Mouse (Mus musculus) hindbrain, postnatal 0 days (tissue): ENCODE data around the gene Cep63. TPM values are rescaled to one million over a fixed set of nuclear protein-coding genes. Genes with fewer than 3 reads are reported as not detected.

ENCODE experiments used
- ATAC-seq: fragments of 200-750 bp; cut with Nextera tagmentation; 2 replicates; pipeline ENCODE4 v1.8.0; 2017; ENCODE audit warnings: mild to moderate bottlenecking, moderate TSS enrichment, moderate library complexity
- DNase-seq: peaks from one replicate; pipeline ENCODE4 v3.0.0-alpha.2; 2015; ENCODE audit warnings: low spot score
- H3K27ac ChIP-seq: fragments of 300-500 bp; sonication (generic); 2 replicates; pipeline ENCODE4 v1.5.1; 2014; ENCODE audit warnings: mild to moderate bottlenecking
- H3K27me3 ChIP-seq: fragments of 300-500 bp; sonication (generic); 2 replicates; pipeline ENCODE4 v1.6.1; 2014; ENCODE audit warnings: low read length, mixed read lengths; ENCODE audit not compliant: insufficient read depth
- H3K36me3 ChIP-seq: fragments of 300-500 bp; sonication (generic); 2 replicates; pipeline ENCODE4 v1.6.1; 2014; ENCODE audit warnings: low read length, mixed read lengths; ENCODE audit not compliant: insufficient read depth
- H3K4me1 ChIP-seq: fragments of 300-500 bp; sonication (generic); 2 replicates; pipeline ENCODE4 v1.6.1; 2014; ENCODE audit warnings: antibody characterized with exemption, low read length, mixed read lengths; ENCODE audit not compliant: insufficient read depth
- H3K4me2 ChIP-seq: fragments of 300-500 bp; sonication (generic); 2 replicates; pipeline ENCODE4 v1.6.1; 2014; ENCODE audit warnings: low read depth, mild to moderate bottlenecking, low read length, moderate library complexity, mixed read lengths
- H3K4me3 ChIP-seq: fragments of 300-500 bp; sonication (generic); 2 replicates; pipeline ENCODE4 v1.5.1; 2014; ENCODE audit warnings: low read length
- H3K9ac ChIP-seq: fragments of 300-500 bp; sonication (generic); replicated peaks from 2 replicates; pipeline ENCODE4 v1.6.1; 2014; ENCODE audit warnings: mild to moderate bottlenecking, low read length, moderate library complexity, mixed read lengths
- H3K9me3 ChIP-seq: fragments of 300-500 bp; sonication (generic); 2 replicates; pipeline ENCODE4 v1.6.1; 2016; ENCODE audit warnings: low read length, mixed read lengths
- CTCF ChIP-seq: IDR thresholded peaks from 2 replicates; pipeline ENCODE4 v1.5.1; 2016; ENCODE audit warnings: antibody characterized with exemption, control low read depth, low read depth
- WGBS: fragments of 180-500 bp; shearing (Covaris S2); extraction: QIAGEN DNeasy Blood & Tissue Kit; methylation state at CpG from one replicate; pipeline ENCODE4 v1.1.7; 2014; 5-methylcytosine and 5-hydroxymethylcytosine counted together
- polyA plus RNA-seq: library from polyadenylated mRNA; unstranded; fragments of >200 nt; fragmentation: Nextera tagmentation; extraction: Ambion mirVana; gene quantifications from 2 replicates; pipeline ENCODE4 v1.2.1, GENCODE M21; 2015
- total RNA-seq: library from RNA; depleted of rRNA; stranded (reverse); fragments of >200 nt; gene quantifications from 2 replicates; pipeline ENCODE4 v1.2.3, GENCODE M21; 2014

Cep63 gene
- total and polyA plus RNA-seq, 2 experiments from 2014 or later, result 6.0 to 33.7 TPM

GRCm38 (mm10) chr9:102551771-102552170 lies 74.6 kb downstream of the Cep63 start:
- no peak overlapping the region for H3K4me3 ChIP-seq
- no peaks in the 10 kb centered on the region for H3K36me3 ChIP-seq
- TF ChIP-seq CTCF, result no peak
- H3K27me3 ChIP-seq, result no peaks in the 10 kb centered on the region
- no peak for ATAC-seq
- WGBS, result 79% methylated on average over 10 of the region's 10 CpGs
- no peak overlapping the region for H3K27ac ChIP-seq
- H3K9me3 ChIP-seq, result no peaks in the 10 kb centered on the region
- no peak for DNase-seq
- no peak overlapping the region for H3K9ac ChIP-seq
- H3K4me1 ChIP-seq, result peaks cover 10% of the 10 kb centered on the region; the same call in 1 of the 2 replicates
- H3K4me2 ChIP-seq, result no peak overlapping the region

- DNase-seq, result no peak
- H3K36me3 ChIP-seq, result no peaks in the 10 kb centered on the region
- no peak for ATAC-seq
- no peak overlapping the region for H3K4me2 ChIP-seq
- no peaks in the 10 kb centered on the region for H3K27me3 ChIP-seq
- no peak overlapping the region for H3K27ac ChIP-seq
- TF ChIP-seq CTCF, result no peak
- H3K4me3 ChIP-seq, result no peak overlapping the region
- H3K9ac ChIP-seq, result no peak overlapping the region
- WGBS, result 79% methylated on average over 8 of the region's 8 CpGs
- peaks cover 17% of the 10 kb centered on the region; the same call in 1 of the 2 replicates for H3K4me1 ChIP-seq
- no peaks in the 10 kb centered on the region for H3K9me3 ChIP-seq
Observed at GRCm38 (mm10) chr9:102549211-102549610, 77.1 kb downstream of the Cep63 start.

GRCm38 (mm10) chr9:102547028-102547354 lies 79.3 kb downstream of the Cep63 start:
- ATAC-seq (no peak), DNase-seq (no peak)
- no peak overlapping the region for H3K4me3 ChIP-seq
- H3K4me1 ChIP-seq, result peaks cover 24% of the 10 kb centered on the region; the same call in 1 of the 2 replicates
- WGBS, result 26% methylated on average over 7 of the region's 7 CpGs
- H3K27me3 ChIP-seq, result no peaks in the 10 kb centered on the region
- H3K9ac ChIP-seq, result no peak overlapping the region
- no peak overlapping the region for H3K4me2 ChIP-seq
- no peaks in the 10 kb centered on the region for H3K9me3 ChIP-seq
- peak overlapping the region; percentile 8; the same call in 1 of the 2 replicates for H3K27ac ChIP-seq
- H3K36me3 ChIP-seq, result no peaks in the 10 kb centered on the region
- no peak for TF ChIP-seq CTCF

GRCm38 (mm10) chr9:102546256-102547027 lies 79.9 kb downstream of the Cep63 start:
- Histone ChIP-seq H3K36me3 (no peaks in the 10 kb centered on the region), H3K4me1 (peaks cover 24% of the 10 kb centered on the region; the same call in 1 of the 2 replicates), H3K27me3 (no peaks in the 10 kb centered on the region), H3K9ac (no peak overlapping the region), H3K27ac (peak overlapping the region; percentile 8; the same call in 1 of the 2 replicates), H3K4me3 (no peak overlapping the region), H3K4me2 (peak overlapping the region; percentile 64), H3K9me3 (no peaks in the 10 kb centered on the region)
- TF ChIP-seq CTCF, result no peak
- DNase-seq (peak; percentile 48), ATAC-seq (no peak)
- 34% methylated on average over 20 of the region's 20 CpGs for WGBS

GRCm38 (mm10) chr9:102545406-102546255 lies 80.7 kb downstream of the Cep63 start:
- peak overlapping the region; percentile 64 for H3K4me2 ChIP-seq
- peak overlapping the region; percentile 73 for H3K27ac ChIP-seq
- peak overlapping the region; percentile 24; the same call in 1 of the 2 replicates for H3K4me3 ChIP-seq
- H3K36me3 ChIP-seq, result no peaks in the 10 kb centered on the region
- peak; percentile 60 for DNase-seq
- H3K4me1 ChIP-seq, result peaks cover 24% of the 10 kb centered on the region; the same call in 1 of the 2 replicates
- TF ChIP-seq CTCF, result no peak
- H3K27me3 ChIP-seq, result no peaks in the 10 kb centered on the region
- ATAC-seq, result peak; percentile 52
- WGBS, result 9% methylated on average over 22 of the region's 22 CpGs
- H3K9me3 ChIP-seq, result no peaks in the 10 kb centered on the region
- no peak overlapping the region; the same call in 1 of the 2 replicates for H3K9ac ChIP-seq

GRCm38 (mm10) chr9:102544773-102545366 lies 81.5 kb downstream of the Cep63 start:
- peak; percentile 74 for ATAC-seq
- Histone ChIP-seq H3K4me2 (peak overlapping the region; percentile 64), H3K9me3 (no peaks in the 10 kb centered on the region), H3K36me3 (no peaks in the 10 kb centered on the region), H3K4me3 (peak overlapping the region; percentile 24), H3K4me1 (peaks cover 24% of the 10 kb centered on the region; the same call in 1 of the 2 replicates), H3K27me3 (no peaks in the 10 kb centered on the region), H3K27ac (peak overlapping the region; percentile 73), H3K9ac (peak overlapping the region; percentile 56; the same call in 1 of the 2 replicates)
- DNase-seq, result peak; percentile 94
- TF ChIP-seq CTCF, result peak; percentile 91
- under 1% methylated on average over 26 of the region's 26 CpGs for WGBS
